Mouse (Mus musculus) liver, embryonic 11.5 days (tissue): Measurements from ENCODE around the gene Spata7. TPM values are rescaled to one million over a fixed set of nuclear protein-coding genes. Genes with fewer than 3 reads are reported as not detected.
"Not testable (repeated sequence)": the region's sequence is repeated elsewhere in the genome, so short reads cannot be mapped to it uniquely, and the experiment has no call there.

ENCODE experiments used
- ATAC-seq: fragments of 200-750 bp; cut with Nextera tagmentation; replicated peaks from 2 replicates; pipeline ENCODE4 v1.8.0; 2017; ENCODE audit warnings: moderate number of reproducible peaks, mild to moderate bottlenecking, moderate TSS enrichment, moderate library complexity; ENCODE audit not compliant: low FRiP score
- DNase-seq: peaks from one replicate; pipeline ENCODE4 v3.0.0-alpha.2; 2017; ENCODE audit warnings: low spot score
- H3K27ac ChIP-seq: fragments of 300-500 bp; sonication (generic); 2 replicates; pipeline ENCODE4 v1.5.1; 2014; ENCODE audit warnings: mild to moderate bottlenecking, low read depth, low read length, control low read depth
- H3K27me3 ChIP-seq: fragments of 300-500 bp; sonication (generic); replicated peaks from 2 replicates; pipeline ENCODE4 v1.6.1; 2014; ENCODE audit warnings: low read length, mixed read lengths; ENCODE audit not compliant: control insufficient read depth, insufficient read depth
- H3K36me3 ChIP-seq: fragments of 300-500 bp; sonication (generic); 2 replicates; pipeline ENCODE4 v1.6.1; 2014; ENCODE audit warnings: mild to moderate bottlenecking, low read length, moderate library complexity, mixed read lengths; ENCODE audit not compliant: control insufficient read depth, insufficient read depth
- H3K4me1 ChIP-seq: fragments of 300-500 bp; sonication (generic); replicated peaks from 2 replicates; pipeline ENCODE4 v1.6.1; 2014; ENCODE audit warnings: low read length, mixed read lengths; ENCODE audit not compliant: control insufficient read depth, insufficient read depth
- H3K4me2 ChIP-seq: fragments of 300-500 bp; sonication (generic); 2 replicates; pipeline ENCODE4 v1.6.1; 2014; ENCODE audit warnings: mild to moderate bottlenecking, control low read depth, moderate library complexity
- H3K4me3 ChIP-seq: fragments of 300-500 bp; sonication (generic); 2 replicates; pipeline ENCODE4 v1.5.1; 2014; ENCODE audit warnings: low read depth, low read length, control low read depth
- H3K9ac ChIP-seq: fragments of 300-500 bp; sonication (generic); 2 replicates; pipeline ENCODE4 v1.6.1; 2014; ENCODE audit warnings: low read depth, low read length, control low read depth
- H3K9me3 ChIP-seq: fragments of 300-500 bp; sonication (generic); 2 replicates; pipeline ENCODE4 v1.6.1; 2016; ENCODE audit warnings: low read length, inconsistent platforms, mixed read lengths; ENCODE audit not compliant: control insufficient read depth
- WGBS: fragments of 180-500 bp; shearing (Covaris S2); extraction: QIAGEN DNeasy Blood & Tissue Kit; methylation state at CpG from one replicate; pipeline ENCODE4 v1.1.7; 2014; 5-methylcytosine and 5-hydroxymethylcytosine counted together
- polyA plus RNA-seq: library from polyadenylated mRNA; unstranded; fragments of >200 nt; fragmentation: Nextera tagmentation; extraction: Ambion mirVana; gene quantifications from 2 replicates; pipeline ENCODE4 v1.2.1, GENCODE M21; 2014

Spata7 gene
- polyA plus RNA-seq, 1 experiment from 2014 or later = 9.7 TPM

DNA sequence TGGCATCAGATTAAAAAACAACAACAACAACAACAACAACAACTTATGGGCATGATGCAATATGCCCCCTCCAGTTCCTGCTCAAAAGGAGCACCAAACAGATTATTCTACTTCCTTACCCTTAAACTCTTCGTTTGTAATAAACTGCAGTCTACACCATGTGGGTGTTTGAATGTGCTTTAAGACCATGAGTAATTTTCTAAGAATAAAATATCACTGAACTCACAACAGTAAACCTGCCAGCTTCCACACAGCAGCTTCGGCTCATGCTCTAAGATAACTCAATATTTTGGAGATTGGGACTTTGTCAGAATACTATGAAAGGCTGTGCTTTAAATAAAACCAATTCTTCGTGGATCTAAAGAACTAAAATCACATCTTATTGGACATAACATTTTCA, 17.6 kb upstream of the Spata7 start:
- WGBS = 66% methylated on average over 3 of the region's 3 CpGs
- H3K36me3 ChIP-seq = no peaks in the 10 kb centered on the region
- no peak overlapping the region for H3K9ac ChIP-seq
- H3K9me3 ChIP-seq = no peaks in the 10 kb centered on the region
- no peaks in the 10 kb centered on the region for H3K27me3 ChIP-seq
- DNase-seq (no peak), ATAC-seq (no peak)
- H3K27ac ChIP-seq = no peak overlapping the region
- H3K4me1 ChIP-seq = no peaks in the 10 kb centered on the region
- H3K4me2 ChIP-seq = no peak overlapping the region
- H3K4me3 ChIP-seq = no peak overlapping the region

DNA sequence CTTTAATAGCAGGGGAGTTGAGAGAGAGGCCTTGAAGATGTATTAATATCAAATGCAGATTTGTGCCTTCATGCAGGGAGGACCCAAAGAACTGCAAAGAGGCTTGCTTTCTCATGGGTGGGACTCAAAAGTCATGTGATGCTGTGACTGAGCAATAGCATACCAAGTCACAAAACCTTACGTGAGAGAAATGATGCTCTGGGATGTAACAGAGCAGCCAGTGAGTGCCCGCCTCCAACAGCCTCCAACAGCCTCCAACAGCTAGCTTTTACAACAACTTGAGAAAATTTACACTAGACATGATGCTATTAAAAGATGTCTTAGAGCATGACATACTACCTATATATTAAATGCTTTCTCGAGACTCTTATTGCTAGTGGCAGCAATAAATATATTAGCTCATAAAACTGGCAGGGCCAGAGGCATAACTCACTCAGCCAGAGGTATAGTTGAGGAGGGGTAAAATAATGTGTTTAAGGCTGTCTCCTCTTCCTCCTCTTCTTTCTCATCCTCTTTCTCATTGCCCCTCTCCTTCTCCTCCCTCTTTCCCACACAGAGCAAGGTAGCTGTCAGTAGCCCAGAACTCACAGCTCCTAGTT, 12.9 kb upstream of the Spata7 start:
- H3K4me1 ChIP-seq = no peaks in the 10 kb centered on the region
- DNase-seq (no peak), ATAC-seq (no peak)
- H3K4me2 ChIP-seq = no peak overlapping the region
- H3K27ac ChIP-seq = no peak overlapping the region
- no peaks in the 10 kb centered on the region for H3K27me3 ChIP-seq
- H3K36me3 ChIP-seq = no peaks in the 10 kb centered on the region
- no peaks in the 10 kb centered on the region for H3K9me3 ChIP-seq
- whole genome bisulfite sequencing = 69% methylated on average over 3 of the region's 3 CpGs
- H3K4me3 ChIP-seq = no peak overlapping the region
- H3K9ac ChIP-seq = no peak overlapping the region

DNA sequence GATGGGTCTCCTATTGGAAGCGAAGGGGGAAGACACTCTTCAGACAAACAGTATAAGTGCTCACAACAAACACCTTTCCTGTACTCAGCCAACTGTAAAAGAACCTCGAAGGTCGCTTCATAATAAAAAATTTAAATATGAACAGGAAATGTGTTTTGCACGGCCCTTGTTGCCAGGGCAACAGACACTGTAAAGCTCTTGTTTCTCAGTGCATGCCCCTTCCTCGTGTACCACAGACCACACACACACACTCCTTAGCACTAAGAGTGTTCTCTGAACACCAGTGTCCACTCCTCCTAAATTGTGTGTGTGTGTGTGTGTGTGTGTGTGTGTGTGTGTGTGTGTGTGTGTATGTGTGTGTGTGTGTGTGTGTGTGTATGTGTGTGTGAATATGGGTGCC, 12.2 kb upstream of the Spata7 start:
- no peak overlapping the region for H3K4me2 ChIP-seq
- no peak overlapping the region for H3K9ac ChIP-seq
- no peaks in the 10 kb centered on the region for H3K9me3 ChIP-seq
- ATAC-seq (no peak), DNase-seq (no peak)
- H3K4me1 ChIP-seq = no peaks in the 10 kb centered on the region
- H3K27ac ChIP-seq = no peak overlapping the region
- H3K4me3 ChIP-seq = no peak overlapping the region
- H3K27me3 ChIP-seq = no peaks in the 10 kb centered on the region
- no peaks in the 10 kb centered on the region for H3K36me3 ChIP-seq
- WGBS = 64% methylated on average over 5 of the region's 5 CpGs

DNA sequence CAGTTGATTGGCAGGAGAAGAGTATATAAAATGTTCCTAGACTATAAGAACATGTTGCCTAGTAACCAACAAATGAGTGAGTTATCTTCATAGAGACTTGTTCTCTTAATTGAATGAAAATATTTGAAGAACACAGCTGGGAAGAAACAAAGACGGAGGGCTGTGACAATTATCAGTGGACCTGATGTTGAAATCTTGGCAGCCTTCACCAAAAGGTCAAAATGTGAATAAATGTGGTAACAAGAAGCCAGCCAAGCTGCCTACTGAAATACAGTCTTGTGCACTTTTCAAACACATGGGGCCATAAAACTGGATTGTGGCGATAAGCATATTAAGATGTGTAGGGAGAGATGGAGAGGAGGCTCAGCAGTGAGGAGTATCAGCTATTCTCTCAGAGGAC, 8.5 kb upstream of the Spata7 start:
- no peak overlapping the region for H3K27ac ChIP-seq
- H3K9ac ChIP-seq = no peak overlapping the region
- no peaks in the 10 kb centered on the region for H3K4me1 ChIP-seq
- no peak for DNase-seq
- 79% methylated on average over 2 of the region's 2 CpGs for WGBS
- no peaks in the 10 kb centered on the region for H3K27me3 ChIP-seq
- no peak overlapping the region for H3K4me3 ChIP-seq
- no peak for ATAC-seq
- H3K4me2 ChIP-seq = no peak overlapping the region
- no peaks in the 10 kb centered on the region for H3K36me3 ChIP-seq
- no peaks in the 10 kb centered on the region for H3K9me3 ChIP-seq

DNA sequence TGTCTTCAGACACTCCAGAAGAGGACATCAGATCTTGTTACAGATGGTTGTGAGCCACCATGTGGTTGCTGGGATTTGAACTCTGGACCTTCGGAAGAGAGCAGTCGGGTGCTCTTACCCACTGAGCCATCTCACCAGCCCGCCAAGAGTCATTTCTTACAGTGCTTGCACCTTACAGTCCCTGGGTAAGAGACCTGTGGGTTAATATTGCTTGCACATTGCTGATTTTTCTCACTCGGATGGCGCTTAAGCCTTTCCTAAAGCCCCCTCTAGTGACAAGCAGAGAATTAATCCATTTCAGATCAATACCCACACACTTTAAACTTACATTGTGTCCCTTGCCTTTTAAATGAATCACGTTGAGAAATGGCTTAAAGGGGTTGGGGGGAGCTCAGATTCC, 7.0 kb upstream of the Spata7 start:
- not testable (repeated sequence) for H3K4me1 ChIP-seq, H3K4me2 ChIP-seq, H3K27me3 ChIP-seq, H3K27ac ChIP-seq, DNase-seq, H3K36me3 ChIP-seq, H3K9me3 ChIP-seq, H3K9ac ChIP-seq, ATAC-seq, H3K4me3 ChIP-seq
- 49% methylated on average over 6 of the region's 6 CpGs for WGBS

DNA sequence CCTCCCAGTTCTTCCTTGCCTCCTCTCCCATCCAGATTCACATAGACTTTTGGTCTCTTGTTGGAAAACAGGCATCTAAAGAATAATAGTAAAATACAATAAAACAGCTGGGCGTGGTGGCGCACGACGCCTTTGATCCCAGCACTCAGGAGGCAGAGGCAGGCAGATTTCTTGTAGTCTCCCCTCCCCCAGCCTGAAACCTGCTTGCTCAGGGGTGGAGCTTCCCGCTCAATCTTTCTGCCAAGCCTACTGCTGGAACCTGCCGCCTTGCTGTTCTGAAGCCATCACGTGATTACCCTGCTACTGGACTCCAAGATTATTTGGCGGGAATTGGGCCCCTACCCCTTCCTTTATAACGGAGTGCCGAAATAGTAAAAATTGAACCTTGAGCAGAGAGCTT, 4.7 kb upstream of the Spata7 start:
- not testable (repeated sequence) for H3K9ac ChIP-seq, ATAC-seq, H3K4me1 ChIP-seq, DNase-seq, H3K27me3 ChIP-seq, H3K9me3 ChIP-seq, H3K4me3 ChIP-seq, H3K4me2 ChIP-seq, H3K36me3 ChIP-seq, H3K27ac ChIP-seq
- WGBS = 79% methylated on average over 10 of the region's 10 CpGs

DNA sequence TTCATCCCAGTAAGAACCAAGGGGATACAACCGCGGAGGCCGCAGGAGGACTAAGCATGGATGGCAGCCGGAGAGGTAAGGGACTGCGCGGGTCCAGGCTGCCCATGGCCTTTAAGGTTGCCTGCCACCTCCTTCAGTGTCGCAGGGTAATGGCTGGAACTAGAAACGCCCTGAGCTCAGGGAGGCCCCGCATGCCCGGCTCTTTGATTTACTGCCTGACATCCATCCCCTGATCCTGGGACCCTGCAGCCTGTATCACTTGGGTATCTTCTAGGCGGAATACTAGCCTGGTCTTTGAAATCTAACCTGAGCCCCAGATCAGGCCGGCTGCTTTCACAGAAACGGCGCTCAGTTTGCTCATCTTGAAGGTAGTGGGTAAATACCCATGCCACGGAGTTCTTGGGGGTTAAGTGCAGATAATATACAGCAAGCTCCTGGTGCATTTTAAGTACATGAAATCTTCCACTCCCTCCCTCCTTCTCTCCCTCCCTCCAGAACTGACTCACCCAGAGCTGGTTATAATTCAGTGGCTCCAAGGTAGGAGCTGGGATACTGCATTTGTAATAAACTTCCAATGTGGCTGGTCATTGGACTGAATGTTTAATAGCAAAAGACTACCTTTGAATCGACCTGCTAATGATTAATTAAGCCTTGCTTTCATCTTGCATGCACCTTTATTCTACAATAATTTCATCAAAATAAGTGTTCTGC, 458 bp downstream of the Spata7 start:
- no peaks in the 10 kb centered on the region; the same call in 1 of the 2 replicates for H3K4me1 ChIP-seq
- peak overlapping the region; percentile 82 for H3K4me3 ChIP-seq
- H3K27ac ChIP-seq = no peak overlapping the region
- no peaks in the 10 kb centered on the region for H3K27me3 ChIP-seq
- ATAC-seq (peak; percentile 86), DNase-seq (no peak)
- WGBS = 3% methylated on average over 16 of the region's 16 CpGs
- H3K36me3 ChIP-seq = no peaks in the 10 kb centered on the region
- H3K9ac ChIP-seq = peak overlapping the region; percentile 74
- H3K4me2 ChIP-seq = peak overlapping the region; percentile 69
- no peaks in the 10 kb centered on the region for H3K9me3 ChIP-seq

DNA sequence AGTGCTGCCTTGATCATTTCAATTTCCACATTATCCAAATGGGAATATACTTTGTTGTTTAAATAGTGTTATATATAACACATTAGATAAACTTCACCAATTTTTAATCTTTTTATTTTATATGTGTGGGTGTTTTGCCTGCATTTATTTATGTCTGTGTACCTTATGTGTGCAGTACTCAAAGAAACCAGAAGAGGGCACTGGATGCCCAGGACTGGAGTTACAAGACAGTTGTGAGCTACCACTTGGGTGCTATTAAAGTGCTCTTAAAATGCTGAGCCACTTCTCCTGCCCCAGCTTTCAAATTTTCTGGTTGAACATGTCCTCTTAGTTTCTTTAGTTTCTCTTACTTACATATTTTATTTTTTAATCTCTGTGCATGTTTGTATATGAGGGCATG, 16.9 kb downstream of the Spata7 start:
- Histone ChIP-seq H3K4me2 (no peak overlapping the region), H3K4me3 (no peak overlapping the region), H3K9me3 (no peaks in the 10 kb centered on the region), H3K27ac (no peak overlapping the region), H3K4me1 (no peaks in the 10 kb centered on the region), H3K36me3 (no peaks in the 10 kb centered on the region), H3K27me3 (no peaks in the 10 kb centered on the region), H3K9ac (no peak overlapping the region)
- DNase-seq (no peak), ATAC-seq (no peak)

DNA sequence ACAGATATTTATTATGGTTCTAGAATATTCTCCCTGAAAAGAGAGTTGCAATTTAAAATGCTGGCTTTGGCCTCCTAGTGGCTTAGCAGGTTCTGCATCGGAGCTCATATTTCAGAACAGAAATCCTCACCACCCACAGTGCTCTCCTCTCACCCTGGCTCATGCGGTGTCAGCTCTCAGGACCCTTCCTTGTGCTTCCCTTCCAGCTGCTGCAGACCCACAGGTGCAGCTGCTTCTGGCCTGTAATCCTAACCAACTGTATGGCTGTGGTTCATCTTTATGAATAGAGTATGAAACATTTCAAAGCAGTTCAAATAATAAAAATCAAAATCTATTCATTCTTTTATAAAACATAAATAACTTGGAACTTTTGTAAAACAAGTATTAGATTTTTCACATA, 28.9 kb downstream of the Spata7 start:
- WGBS = 76% methylated on average over 2 of the region's 2 CpGs
- no peak overlapping the region for H3K4me3 ChIP-seq
- no peaks in the 10 kb centered on the region for H3K27me3 ChIP-seq
- no peak for ATAC-seq
- no peaks in the 10 kb centered on the region for H3K9me3 ChIP-seq
- H3K27ac ChIP-seq = no peak overlapping the region
- H3K4me1 ChIP-seq = no peaks in the 10 kb centered on the region
- H3K9ac ChIP-seq = no peak overlapping the region
- no peaks in the 10 kb centered on the region for H3K36me3 ChIP-seq
- H3K4me2 ChIP-seq = no peak overlapping the region
- DNase-seq = no peak
